Mouse (Mus musculus) lung, postnatal 10 days (tissue): ENCODE results near the gene Dusp3.

ENCODE experiments used
- DNase-seq: peaks from one replicate; pipeline ENCODE4 v3.0.0; 2021

Dusp3 gene

GRCm38 (mm10) chr11:101926951-101927589 is 59.7 kb downstream of the Dusp3 start:
- DNase-seq: no peak

- DNase-seq: no peak
Measured at GRCm38 (mm10) chr11:101925636-101926035, 61.2 kb downstream of the Dusp3 start.

- DNase-seq: no peak
Measured at GRCm38 (mm10) chr11:101924441-101924976, 62.3 kb downstream of the Dusp3 start.

- DNase-seq: no peak
Measured at GRCm38 (mm10) chr11:101923988-101924387, 62.8 kb downstream of the Dusp3 start.

GRCm38 (mm10) chr11:101921361-101921952 is 65.4 kb downstream of the Dusp3 start:
- peak; percentile 44 for DNase-seq
